33 mouse cellular contexts compared by ENCODE assay signal in genomic region chr4:129525889-129526288, GRCm38 (mm10). TPM values are rescaled to one million over a fixed set of nuclear protein-coding genes. Genes with fewer than 3 reads are reported as not detected.
DNase-seq lines count a peak whose midpoint lies in the region; ATAC-seq and TF ChIP-seq lines count a peak whose summit lies in the region.
"Had no signal": no experiment of that assay in that cellular context is flagged by ENCODE, and none has a peak within 500 bp of the region (broad histone marks: within the 10 kb centered on the region; RNA-seq: fewer than 3 reads in every experiment).

No protein-coding gene starts in this region.

- H3K79me2 ChIP-seq in CH12.LX (replicated peaks; ENCODE audit: control insufficient read depth, extremely low read depth, insufficient read depth, poor library complexity, severe bottlenecking) = peaks cover 20% of the 10 kb centered on the region

- H3K9ac ChIP-seq in heart, embryonic 12.5 days = no peak overlapping the region
- no peak overlapping the region for H3K9ac ChIP-seq in intestine, embryonic 14.5 days (ENCODE audit: low read length)
- H3K9ac ChIP-seq in intestine, postnatal 0 days (ENCODE audit: low read depth, low read length) = no peak overlapping the region
- no peak overlapping the region for H3K9ac ChIP-seq in CH12.LX (ENCODE audit: insufficient read depth, low read depth)
- H3K9ac ChIP-seq: embryonic facial prominence, embryonic 13.5 days; forebrain, embryonic 12.5 days; forebrain, embryonic 15.5 days; hindbrain, embryonic 14.5 days had no signal

- dilution Hi-C loops in CH12.LX (cut with MboI; ENCODE audit: extremely low pct_ligation_motif_present, extremely low pct_unique_long_range_greater_than_20kb, low sequenced_read_pairs) = no loop called here

- no peaks in the 10 kb centered on the region for H3K9me3 ChIP-seq in heart, embryonic 12.5 days (replicated peaks)
- H3K9me3 ChIP-seq in intestine, embryonic 14.5 days (ENCODE audit: control insufficient read depth, low read length) = no peaks in the 10 kb centered on the region
- H3K9me3 ChIP-seq in intestine, postnatal 0 days (ENCODE audit: control insufficient read depth) = no peaks in the 10 kb centered on the region
- no peaks in the 10 kb centered on the region for H3K9me3 ChIP-seq in CH12.LX (replicated peaks; ENCODE audit: low read length)
- H3K9me3 ChIP-seq: embryonic facial prominence, embryonic 10.5 days; embryonic facial prominence, embryonic 13.5 days; forebrain, embryonic 12.5 days; forebrain, embryonic 15.5 days; G1E had no signal

- H3K4me1 ChIP-seq in heart, embryonic 12.5 days (replicated peaks) = peaks cover 7% of the 10 kb centered on the region
- no peaks in the 10 kb centered on the region for H3K4me1 ChIP-seq in intestine, embryonic 14.5 days (replicated peaks; ENCODE audit: control insufficient read depth, insufficient read depth, low read length)
- no peaks in the 10 kb centered on the region for H3K4me1 ChIP-seq in intestine, postnatal 0 days (replicated peaks; ENCODE audit: control insufficient read depth, insufficient read depth, low read length)
- peaks cover 18 to 40% of the 10 kb centered on the region in 2 experiments; a peak in 3 of 4 replicates for H3K4me1 ChIP-seq in CH12.LX (ENCODE audit: control insufficient read depth in 1 of 2, insufficient read depth in 2 of 2)
- H3K4me1 ChIP-seq: embryonic facial prominence, embryonic 10.5 days; embryonic facial prominence, embryonic 13.5 days; forebrain, embryonic 12.5 days; forebrain, embryonic 15.5 days had no signal

- H3K36me3 ChIP-seq in heart, embryonic 12.5 days = peaks cover 91% of the 10 kb centered on the region
- H3K36me3 ChIP-seq in intestine, embryonic 14.5 days (ENCODE audit: control insufficient read depth, insufficient read depth, low read length) = peaks cover 94% of the 10 kb centered on the region
- H3K36me3 ChIP-seq in intestine, postnatal 0 days (ENCODE audit: control insufficient read depth, insufficient read depth) = peaks cover 53% of the 10 kb centered on the region
- H3K36me3 ChIP-seq in CH12.LX (replicated peaks in 1 of 2; ENCODE audit: control insufficient read depth in 1 of 2, insufficient read depth in 1 of 2, low read length in 1 of 2) = peaks cover 73 to 84% of the 10 kb centered on the region in 2 experiments

- in situ Hi-C loops in CH12.LX (cut with MboI; ENCODE audit: low pct_ligation_motif_present, low pct_unique_long_range_greater_than_20kb, low sequenced_read_pairs) = no loop called here

- no peak for TF ChIP-seq RAD21 in CH12.LX (IDR thresholded peaks at IDR 0.05; ENCODE audit: low read depth, low read length)

- no peak for DNase-seq in heart, postnatal 36 days
- DNase-seq in intestine, embryonic 14.5 days (ENCODE audit: low spot score) = no peak
- no peak for DNase-seq in CH12.LX (ENCODE audit: extremely low read depth)
- peak; percentile 67 for DNase-seq in yolk sac, embryonic 10.5 days (ENCODE audit: low spot score)
- no peak for DNase-seq in adrenal gland, postnatal 14 days
- DNase-seq: adrenal gland, postnatal 10 days; cerebellum, adult 11-12 months; cerebellum, adult 8-10 months; cerebellum, postnatal 10 days; cerebellum, postnatal 36 days; embryo, embryonic 11 days; gastrocnemius, postnatal 10 days; gastrocnemius, postnatal 36 days; heart, postnatal 10 days; heart, postnatal 4 days had no signal

- intact Hi-C loops in heart, postnatal 36 days (cut with DNase I) = no loop called here

- H3K27me3 ChIP-seq in heart, embryonic 12.5 days (replicated peaks) = no peaks in the 10 kb centered on the region
- H3K27me3 ChIP-seq in intestine, embryonic 14.5 days (replicated peaks; ENCODE audit: control insufficient read depth, insufficient read depth, low read length) = no peaks in the 10 kb centered on the region
- H3K27me3 ChIP-seq in intestine, postnatal 0 days (replicated peaks; ENCODE audit: control insufficient read depth, insufficient read depth, low read length) = no peaks in the 10 kb centered on the region
- H3K27me3 ChIP-seq in CH12.LX (replicated peaks) = no peaks in the 10 kb centered on the region
- H3K27me3 ChIP-seq: embryonic facial prominence, embryonic 13.5 days; forebrain, embryonic 12.5 days; forebrain, embryonic 15.5 days; Patski had no signal

- TF ChIP-seq EP300 in CH12.LX (IDR thresholded peaks at IDR 0.05; ENCODE audit: low read length) = no peak

- no peak for TF ChIP-seq CTCF in intestine, postnatal 0 days (IDR thresholded peaks at IDR 0.05; ENCODE audit: low read depth)
- TF ChIP-seq CTCF in CH12.LX (conservative IDR thresholded peaks at IDR 0.05 in 1 of 2, IDR thresholded peaks at IDR 0.05 in 1 of 2; ENCODE audit: low read depth in 2 of 2, low read length in 2 of 2) = no peak

- no peak overlapping the region for H3K4me3 ChIP-seq in heart, embryonic 12.5 days
- H3K4me3 ChIP-seq in intestine, embryonic 14.5 days (ENCODE audit: low read depth, low read length) = no peak overlapping the region
- H3K4me3 ChIP-seq in intestine, postnatal 0 days (ENCODE audit: low read depth, low read length) = no peak overlapping the region
- H3K4me3 ChIP-seq in CH12.LX (replicated peaks in 1 of 3; ENCODE audit: low read depth in 2 of 3, low read length in 2 of 3, poor library complexity in 1 of 3) = no peak overlapping the region
- H3K4me3 ChIP-seq: embryonic facial prominence, embryonic 10.5 days; embryonic facial prominence, embryonic 13.5 days; erythroblast, embryonic 14.5 days; forebrain, embryonic 12.5 days; forebrain, embryonic 15.5 days had no signal

- no peak; the same call in 1 of the 2 replicates for TF ChIP-seq POLR2A in CH12.LX (IDR thresholded peaks at IDR 0.05; ENCODE audit: low read depth, low read length)

- no peak overlapping the region for H3K4me2 ChIP-seq in heart, embryonic 12.5 days
- H3K4me2 ChIP-seq in intestine, embryonic 14.5 days (ENCODE audit: low read length) = no peak overlapping the region
- no peak overlapping the region for H3K4me2 ChIP-seq in intestine, postnatal 0 days (replicated peaks; ENCODE audit: low read depth)
- peak overlapping the region; percentile 25 for H3K4me2 ChIP-seq in CH12.LX (ENCODE audit: insufficient read depth, low read depth, poor library complexity, severe bottlenecking)
- H3K4me2 ChIP-seq: embryonic facial prominence, embryonic 13.5 days; forebrain, embryonic 12.5 days; forebrain, embryonic 15.5 days; hindbrain, embryonic 14.5 days had no signal

- 96% methylated on average over 3 of the region's 3 CpGs for WGBS in heart, embryonic 12.5 days
- WGBS in intestine, embryonic 14.5 days = 80% methylated on average over 3 of the region's 3 CpGs
- 63% methylated on average over 3 of the region's 3 CpGs for WGBS in intestine, postnatal 0 days

- peak overlapping the region; percentile 44; the same call in 1 of the 2 replicates for H3K27ac ChIP-seq in heart, embryonic 12.5 days (ENCODE audit: poor library complexity, severe bottlenecking)
- no peak overlapping the region for H3K27ac ChIP-seq in intestine, embryonic 14.5 days (ENCODE audit: low read depth)
- H3K27ac ChIP-seq in intestine, postnatal 0 days (ENCODE audit: low read depth, low read length) = no peak overlapping the region
- H3K27ac ChIP-seq in CH12.LX (ENCODE audit: insufficient read depth, low read depth) = peak overlapping the region; percentile 73
- H3K27ac ChIP-seq: embryonic facial prominence, embryonic 10.5 days; embryonic facial prominence, embryonic 13.5 days; forebrain, embryonic 12.5 days; forebrain, embryonic 15.5 days; hindbrain, embryonic 14.5 days; hindbrain, postnatal 0 days had no signal

- no peak for ATAC-seq in heart, embryonic 12.5 days (ENCODE audit: insufficient number of reproducible peaks, low FRiP score)
- ATAC-seq in intestine, embryonic 14.5 days (replicated peaks; ENCODE audit: low FRiP score, low TSS enrichment, low read depth) = 0 out of 2 replicates have a peak, but pooled peaks have one; percentile 12
- ATAC-seq in intestine, postnatal 0 days = no peak
- ATAC-seq: forebrain, embryonic 15.5 days; hindbrain, postnatal 0 days; Patski had no signal

RNA-seq across cellular contexts. Expression of gene Marcksl1, which starts 12.5 kb away (rescaled TPM):
- 515 and 518 TPM in 2 replicates for polyA plus RNA-seq in heart, embryonic 12.5 days (2016; fragmentation: Nextera tagmentation; extraction: Ambion mirVana)
- 1 to 10 TPM; 4.4 to 5.7 TPM for total RNA-seq in heart, postnatal 36 days (2021)
- polyA plus RNA-seq in intestine, embryonic 14.5 days (2014; fragmentation: Nextera tagmentation; extraction: Ambion mirVana) = 595 and 619 TPM in 2 replicates
- polyA plus RNA-seq in intestine, postnatal 0 days (2015; fragmentation: Nextera tagmentation; extraction: Ambion mirVana) = 126 and 142 TPM in 2 replicates
- 194 and 195 TPM in 2 replicates for total RNA-seq in CH12.LX (2012; rRNA removed)
- total RNA-seq in CH12.LX (2014; rRNA removed) = 260 and 265 TPM in 2 replicates
- polyA plus RNA-seq in CH12.LX (2012; ENCODE audit: insufficient read length, low read depth) = 423 and 494 TPM in 2 replicates
- total RNA-seq in adrenal gland, postnatal 14 days (2021) = 78.9 and 81.4 TPM in 2 replicates

RNA-seq across cellular contexts. Expression of gene Hdac1, which starts 16.6 kb away (rescaled TPM):
- 140 and 146 TPM in 2 replicates for polyA plus RNA-seq in heart, embryonic 12.5 days (2016; fragmentation: Nextera tagmentation; extraction: Ambion mirVana)
- 10 to 100 TPM; 17.7 to 21.1 TPM for total RNA-seq in heart, postnatal 36 days (2021)
- 212 and 230 TPM in 2 replicates for polyA plus RNA-seq in intestine, embryonic 14.5 days (2014; fragmentation: Nextera tagmentation; extraction: Ambion mirVana)
- polyA plus RNA-seq in intestine, postnatal 0 days (2015; fragmentation: Nextera tagmentation; extraction: Ambion mirVana) = 89.9 and 91.7 TPM in 2 replicates
- total RNA-seq in CH12.LX (2012; rRNA removed) = 71.7 and 75.4 TPM in 2 replicates
- 104 and 106 TPM in 2 replicates for total RNA-seq in CH12.LX (2014; rRNA removed)
- 231 and 233 TPM in 2 replicates for polyA plus RNA-seq in CH12.LX (2012; ENCODE audit: insufficient read length, low read depth)
- 55.7 and 59.5 TPM in 2 replicates for total RNA-seq in adrenal gland, postnatal 14 days (2021)

RNA-seq across cellular contexts. Expression of gene Fam229a, which starts 34.9 kb away (rescaled TPM):
- polyA plus RNA-seq in heart, embryonic 12.5 days (2016; fragmentation: Nextera tagmentation; extraction: Ambion mirVana) = 0.32 TPM in 1 of 2 replicates, not detected in the other
- total RNA-seq in heart, postnatal 36 days (2021) = not detected
- polyA plus RNA-seq in intestine, embryonic 14.5 days (2014; fragmentation: Nextera tagmentation; extraction: Ambion mirVana) = 0.47 TPM in 1 of 2 replicates, not detected in the other
- 0.22 TPM in 1 of 2 replicates, not detected in the other for polyA plus RNA-seq in intestine, postnatal 0 days (2015; fragmentation: Nextera tagmentation; extraction: Ambion mirVana)
- total RNA-seq in CH12.LX (2012; rRNA removed) (not detected in 2 replicates), CH12.LX (2014; rRNA removed) (not detected in 2 replicates)
- polyA plus RNA-seq in CH12.LX (2012; ENCODE audit: insufficient read length, low read depth) = not detected in 2 replicates
- not detected in 2 replicates for total RNA-seq in adrenal gland, postnatal 14 days (2021)
- total RNA-seq: adrenal gland, adult 18-20 months; adrenal gland, postnatal 10 days; adrenal gland, postnatal 4 days; G1E; gastrocnemius, postnatal 10 days; gastrocnemius, postnatal 36 days; granulocyte monocyte progenitor cell, adult 5-6 weeks; heart, adult 8-10 months; heart, postnatal 10 days; heart, postnatal 4 days had no signal
- polyA plus RNA-seq: embryonic facial prominence, embryonic 10.5 days; embryonic facial prominence, embryonic 13.5 days; forebrain, embryonic 12.5 days; forebrain, embryonic 15.5 days; G1E; heart, embryonic 14.5 days; hindbrain, embryonic 11.5 days; inflammation-experienced regulatory T-cells, adult 6 months; Patski had no signal

RNA-seq across cellular contexts. Expression of gene Tssk3, which starts 35.1 kb away (rescaled TPM):
- polyA plus RNA-seq in heart, embryonic 12.5 days (2016; fragmentation: Nextera tagmentation; extraction: Ambion mirVana) = not detected in 2 replicates
- not detected for total RNA-seq in heart, postnatal 36 days (2021)
- polyA plus RNA-seq in intestine, embryonic 14.5 days (2014; fragmentation: Nextera tagmentation; extraction: Ambion mirVana) = not detected in 2 replicates
- not detected in 2 replicates for polyA plus RNA-seq in intestine, postnatal 0 days (2015; fragmentation: Nextera tagmentation; extraction: Ambion mirVana)
- total RNA-seq in CH12.LX (2012; rRNA removed) (0.13 TPM in 1 of 2 replicates, not detected in the other), CH12.LX (2014; rRNA removed) (not detected in 2 replicates)
- not detected in 2 replicates for polyA plus RNA-seq in CH12.LX (2012; ENCODE audit: insufficient read length, low read depth)
- not detected in 2 replicates for total RNA-seq in adrenal gland, postnatal 14 days (2021)
- total RNA-seq: adrenal gland, adult 18-20 months; adrenal gland, postnatal 10 days; adrenal gland, postnatal 4 days; gastrocnemius, postnatal 10 days; gastrocnemius, postnatal 36 days; granulocyte monocyte progenitor cell, adult 5-6 weeks; heart, adult 8-10 months; heart, postnatal 10 days; heart, postnatal 4 days; hindbrain, postnatal 0 days had no signal
- polyA plus RNA-seq: embryonic facial prominence, embryonic 10.5 days; embryonic facial prominence, embryonic 13.5 days; erythroblast, embryonic 14.5 days; forebrain, embryonic 12.5 days; G1E; heart, embryonic 14.5 days; hindbrain, embryonic 11.5 days; inflammation-experienced regulatory T-cells, adult 6 months; Patski had no signal

RNA-seq across cellular contexts. Expression of gene Lck, which starts 47.6 kb away (rescaled TPM):
- polyA plus RNA-seq in heart, embryonic 12.5 days (2016; fragmentation: Nextera tagmentation; extraction: Ambion mirVana) = 3.5 and 4.1 TPM in 2 replicates
- 1 to 10 TPM in 1 of 2 experiments, under 1 TPM in 1; 0.72 to 1.5 TPM for total RNA-seq in heart, postnatal 36 days (2021)
- polyA plus RNA-seq in intestine, embryonic 14.5 days (2014; fragmentation: Nextera tagmentation; extraction: Ambion mirVana) = 7.9 and 8.1 TPM in 2 replicates
- 3.0 and 3.1 TPM in 2 replicates for polyA plus RNA-seq in intestine, postnatal 0 days (2015; fragmentation: Nextera tagmentation; extraction: Ambion mirVana)
- total RNA-seq in CH12.LX (2012; rRNA removed) (67.2 and 80.9 TPM in 2 replicates), CH12.LX (2014; rRNA removed) (64.6 and 70.0 TPM in 2 replicates)
- polyA plus RNA-seq in CH12.LX (2012; ENCODE audit: insufficient read length, low read depth) = 138 and 177 TPM in 2 replicates
- 5.0 and 26.2 TPM in 2 replicates for total RNA-seq in adrenal gland, postnatal 14 days (2021)

Comparison
In these comparisons a context has a peak if more than half of its experiments do, and no peak if none do; other contexts are left out.
1. H3K27ac ChIP-seq: peak in heart, embryonic 12.5 days (single experiment) and CH12.LX (single experiment); none in intestine, embryonic 14.5 days (single experiment) and intestine, postnatal 0 days (single experiment).